ENCODE assay signal across 25 mouse cellular contexts in genomic region chr17:80157489-80157888, GRCm38 (mm10). TPM values are rescaled to one million over a fixed set of nuclear protein-coding genes. Genes with fewer than 3 reads are reported as not detected.
A peak's percentile ranks its signal among the peaks of the same experiment; 100 is the strongest.
DNase-seq lines count a peak whose midpoint lies in the region; ATAC-seq and TF ChIP-seq lines count a peak whose summit lies in the region.
"Had no signal": no experiment of that assay in that cellular context is flagged by ENCODE, and none has a peak within 500 bp of the region (broad histone marks: within the 10 kb centered on the region; RNA-seq: fewer than 3 reads in every experiment).

No protein-coding gene starts in this region.

- H3K4me1 ChIP-seq in stomach, postnatal 0 days (replicated peaks; ENCODE audit: control insufficient read depth, insufficient read depth), result no peaks in the 10 kb centered on the region
- H3K4me1 ChIP-seq: hindbrain, embryonic 13.5 days had no signal

- H3K36me3 ChIP-seq in stomach, postnatal 0 days (ENCODE audit: control insufficient read depth, insufficient read depth, low read length), result no peaks in the 10 kb centered on the region
- H3K36me3 ChIP-seq: embryonic facial prominence, embryonic 15.5 days; forebrain, embryonic 10.5 days; G1E; hindbrain, embryonic 13.5 days had no signal

- ATAC-seq in CD4-positive, CD25-positive, alpha-beta regulatory T cell, adult 4 months, result peak; percentile 64
- peak; percentile 59; the same call in 1 of the 2 replicates for ATAC-seq in stomach, postnatal 0 days (ENCODE audit: low FRiP score, low TSS enrichment)
- ATAC-seq: forebrain, embryonic 14.5 days; hindbrain, postnatal 0 days had no signal

- no peaks in the 10 kb centered on the region for H3K9me3 ChIP-seq in stomach, postnatal 0 days (ENCODE audit: control insufficient read depth, low read length)
- H3K9me3 ChIP-seq: embryonic facial prominence, embryonic 15.5 days; forebrain, embryonic 10.5 days; G1E; hindbrain, embryonic 13.5 days had no signal

- no peak overlapping the region for H3K9ac ChIP-seq in stomach, postnatal 0 days (ENCODE audit: low read length)
- H3K9ac ChIP-seq: embryonic facial prominence, embryonic 15.5 days; hindbrain, embryonic 13.5 days had no signal

- WGBS in stomach, postnatal 0 days, result 85% methylated on average over 6 of the region's 6 CpGs

- H3K4me3 ChIP-seq in stomach, postnatal 0 days (ENCODE audit: low read depth, low read length), result no peak overlapping the region
- H3K4me3 ChIP-seq: embryonic facial prominence, embryonic 15.5 days; erythroblast, embryonic 14.5 days; forebrain, embryonic 10.5 days; gastrocnemius, adult 2 months; hindbrain, embryonic 13.5 days had no signal

- DNase-seq in heart, postnatal 4 days, result peak; percentile 25
- DNase-seq in heart, adult 18-20 months, result no peak
- no peak for DNase-seq in stomach, postnatal 0 days (ENCODE audit: low spot score)
- no peak for DNase-seq in gastrocnemius, postnatal 10 days
- no peak for DNase-seq in spleen, postnatal 4 days (ENCODE audit: low spot score in 2 of 2)
- DNase-seq: adrenal gland, postnatal 10 days; cerebellum, adult 11 months; cerebellum, adult 8-10 months; cerebellum, postnatal 14 days; embryo, embryonic 11 days; gastrocnemius, adult 2 months; gastrocnemius, postnatal 36 days; heart, adult 11 months; heart, postnatal 10 days had no signal

- no peak for TF ChIP-seq EP300 in stomach, postnatal 0 days (optimal IDR thresholded peaks at IDR 0.05)

- no peak overlapping the region for H3K4me2 ChIP-seq in stomach, postnatal 0 days (replicated peaks; ENCODE audit: low read depth)
- H3K4me2 ChIP-seq: embryonic facial prominence, embryonic 15.5 days; heart, embryonic 11.5 days; hindbrain, embryonic 13.5 days had no signal

- no peak for TF ChIP-seq CTCF in stomach, postnatal 0 days (IDR thresholded peaks at IDR 0.05; ENCODE audit: low read depth)

- H3K27me3 ChIP-seq in stomach, postnatal 0 days (ENCODE audit: control insufficient read depth, insufficient read depth, low read length), result no peaks in the 10 kb centered on the region
- H3K27me3 ChIP-seq: embryonic facial prominence, embryonic 15.5 days; hindbrain, embryonic 13.5 days had no signal

- H3K27ac ChIP-seq in stomach, postnatal 0 days (replicated peaks), result no peak overlapping the region
- H3K27ac ChIP-seq: embryonic facial prominence, embryonic 15.5 days; forebrain, embryonic 10.5 days; gastrocnemius, adult 2 months; hindbrain, embryonic 13.5 days; hindbrain, postnatal 0 days had no signal

RNA-seq across cellular contexts. Expression of gene Galm, which starts 30.2 kb away (rescaled TPM):
- total RNA-seq in heart, postnatal 4 days (2021), result 1 to 10 TPM; 6.9 to 9.1 TPM
- total RNA-seq in heart, adult 18-20 months (2021), result 10 to 100 TPM; 20.0 to 20.8 TPM
- 10 to 100 TPM; 51.3 to 58.6 TPM for polyA plus RNA-seq in CD4-positive, CD25-positive, alpha-beta regulatory T cell, adult 4 months (2017; shearing (Covaris generic))
- 31.6 and 34.3 TPM in 2 replicates for polyA plus RNA-seq in stomach, postnatal 0 days (2015; fragmentation: Nextera tagmentation; extraction: Ambion mirVana)
- 1 to 10 TPM; 2.1 to 2.5 TPM for total RNA-seq in gastrocnemius, postnatal 10 days (2021)
- total RNA-seq: G1E had no signal
- polyA plus RNA-seq: erythroblast, embryonic 14.5 days; G1E had no signal

RNA-seq across cellular contexts. Expression of gene Srsf7, which starts 49.6 kb away (rescaled TPM):
- 100 to 1,000 TPM; 104 to 109 TPM for total RNA-seq in heart, postnatal 4 days (2021)
- total RNA-seq in heart, adult 18-20 months (2021), result 10 to 100 TPM; 43.0 to 47.0 TPM
- 100 to 1,000 TPM; 498 to 562 TPM for polyA plus RNA-seq in CD4-positive, CD25-positive, alpha-beta regulatory T cell, adult 4 months (2017; shearing (Covaris generic))
- polyA plus RNA-seq in stomach, postnatal 0 days (2015; fragmentation: Nextera tagmentation; extraction: Ambion mirVana), result 208 and 212 TPM in 2 replicates
- 10 to 100 TPM; 46.8 to 59.0 TPM for total RNA-seq in gastrocnemius, postnatal 10 days (2021)

RNA-seq across cellular contexts. Expression of gene Ttc39d, which starts 49.8 kb away (rescaled TPM):
- total RNA-seq in heart, postnatal 4 days (2021), result not detected
- total RNA-seq in heart, adult 18-20 months (2021), result under 1 TPM in 1 of 2 experiments, not detected in 1; 0.10 TPM
- polyA plus RNA-seq in CD4-positive, CD25-positive, alpha-beta regulatory T cell, adult 4 months (2017; shearing (Covaris generic)), result not detected
- polyA plus RNA-seq in stomach, postnatal 0 days (2015; fragmentation: Nextera tagmentation; extraction: Ambion mirVana), result 0.05 TPM in 2 replicates
- total RNA-seq in gastrocnemius, postnatal 10 days (2021), result not detected
- total RNA-seq: adrenal gland, postnatal 10 days; common myeloid progenitor, adult 5-6 weeks; gastrocnemius, adult 2 months; gastrocnemius, postnatal 36 days; heart, postnatal 10 days; hematopoietic stem cell, adult 5-6 weeks; hindbrain, postnatal 0 days had no signal
- polyA plus RNA-seq: erythroblast, embryonic 14.5 days; G1E had no signal
